Mouse (Mus musculus) kidney, embryonic 16.5 days (tissue): ENCODE data around the gene Mthfd1l. TPM values are rescaled to one million over a fixed set of nuclear protein-coding genes. Genes with fewer than 3 reads are reported as not detected.

Experiments
- ATAC-seq: fragments of 200-750 bp; cut with Nextera tagmentation; 2 replicates; pipeline ENCODE4 v1.8.0; 2017; ENCODE audit warnings: moderate TSS enrichment; ENCODE audit not compliant: low FRiP score, low TSS enrichment
- H3K27ac ChIP-seq: fragments of 300-500 bp; sonication (generic); 2 replicates; pipeline ENCODE4 v1.5.1; 2014; ENCODE audit warnings: low read length
- H3K27me3 ChIP-seq: fragments of 300-500 bp; sonication (generic); 2 replicates; pipeline ENCODE4 v1.6.1; 2014; ENCODE audit warnings: low read length, control low read depth, mixed read lengths; ENCODE audit not compliant: insufficient read depth
- H3K36me3 ChIP-seq: fragments of 300-500 bp; sonication (generic); 2 replicates; pipeline ENCODE4 v1.6.1; 2014; ENCODE audit warnings: low read length, control low read depth, mixed read lengths; ENCODE audit not compliant: insufficient read depth
- H3K4me1 ChIP-seq: fragments of 300-500 bp; sonication (generic); 2 replicates; pipeline ENCODE4 v1.6.1; 2014; ENCODE audit warnings: low read length, control low read depth, mixed read lengths; ENCODE audit not compliant: insufficient read depth
- H3K4me2 ChIP-seq: fragments of 300-500 bp; sonication (generic); replicated peaks from 2 replicates; pipeline ENCODE4 v1.6.1; 2014; ENCODE audit warnings: low read depth, low read length
- H3K4me3 ChIP-seq: fragments of 300-500 bp; sonication (generic); 2 replicates; pipeline ENCODE4 v1.5.1; 2014; ENCODE audit warnings: mild to moderate bottlenecking, low read length
- H3K9ac ChIP-seq: fragments of 300-500 bp; sonication (generic); replicated peaks from 2 replicates; pipeline ENCODE4 v1.6.1; 2014; ENCODE audit warnings: low read length
- H3K9me3 ChIP-seq: fragments of 300-500 bp; sonication (generic); 2 replicates; pipeline ENCODE4 v1.6.1; 2016; ENCODE audit warnings: low read length, control low read depth
- WGBS: fragments of 180-500 bp; shearing (Covaris S2); extraction: QIAGEN DNeasy Blood & Tissue Kit; methylation state at CpG from one replicate; pipeline ENCODE4 v1.1.7; 2014; 5-methylcytosine and 5-hydroxymethylcytosine counted together
- polyA plus RNA-seq: library from polyadenylated mRNA; unstranded; fragments of >200 nt; fragmentation: Nextera tagmentation; extraction: Ambion mirVana; gene quantifications from 2 replicates; pipeline ENCODE4 v1.2.1, GENCODE M21; 2015

Gene Mthfd1l
- polyA plus RNA-seq, 1 experiment from 2014 or later = 16.7 TPM

GRCm38 (mm10) chr10:4054589-4054988 is 81.7 kb downstream of the Mthfd1l start:
- no peaks in the 10 kb centered on the region for H3K27me3 ChIP-seq
- H3K36me3 ChIP-seq = 0 out of 2 replicates have a peak, but pooled peaks cover 4% of the 10 kb centered on the region
- H3K4me1 ChIP-seq = peaks cover 23% of the 10 kb centered on the region
- no peak overlapping the region for H3K9ac ChIP-seq
- no peak overlapping the region for H3K27ac ChIP-seq
- no peaks in the 10 kb centered on the region for H3K9me3 ChIP-seq
- WGBS = 65% methylated on average over 1 of the region's 1 CpGs
- ATAC-seq = peak; percentile 67; the same call in 1 of the 2 replicates
- H3K4me2 ChIP-seq = no peak overlapping the region
- no peak overlapping the region for H3K4me3 ChIP-seq

- 87% methylated on average over 3 of the region's 3 CpGs for WGBS
- H3K4me1 ChIP-seq = peaks cover 17% of the 10 kb centered on the region
These were observed 84.5 kb downstream of the Mthfd1l start for GRCm38 (mm10) chr10:4057397-4057796.

GRCm38 (mm10) chr10:4057832-4058231 is 84.9 kb downstream of the Mthfd1l start:
- Histone ChIP-seq H3K4me3 (no peak overlapping the region), H3K9ac (no peak overlapping the region), H3K36me3 (no peaks in the 10 kb centered on the region), H3K27me3 (no peaks in the 10 kb centered on the region), H3K9me3 (no peaks in the 10 kb centered on the region), H3K4me2 (no peak overlapping the region), H3K27ac (no peak overlapping the region), H3K4me1 (peaks cover 12% of the 10 kb centered on the region)
- ATAC-seq = no peak
- WGBS = 59% methylated on average over 5 of the region's 5 CpGs

More at GRCm38 (mm10) chr10:4057397-4057796, 84.5 kb downstream of the Mthfd1l start:
- no peaks in the 10 kb centered on the region for H3K36me3 ChIP-seq
- no peak overlapping the region for H3K27ac ChIP-seq
- no peak overlapping the region for H3K4me2 ChIP-seq
- no peaks in the 10 kb centered on the region for H3K27me3 ChIP-seq
- ATAC-seq = no peak
- H3K9ac ChIP-seq = no peak overlapping the region
- H3K4me3 ChIP-seq = no peak overlapping the region
- no peaks in the 10 kb centered on the region for H3K9me3 ChIP-seq

GRCm38 (mm10) chr10:4061071-4061987 is 88.4 kb downstream of the Mthfd1l start:
- Histone ChIP-seq H3K36me3 (peaks cover 7% of the 10 kb centered on the region; the same call in 1 of the 2 replicates), H3K27me3 (no peaks in the 10 kb centered on the region), H3K4me3 (no peak overlapping the region), H3K27ac (peak overlapping the region; percentile 77), H3K9ac (no peak overlapping the region), H3K9me3 (no peaks in the 10 kb centered on the region), H3K4me1 (no peaks in the 10 kb centered on the region; the same call in 1 of the 2 replicates), H3K4me2 (no peak overlapping the region)
- 60% methylated on average over 11 of the region's 11 CpGs for WGBS
- peak; percentile 33; the same call in 1 of the 2 replicates for ATAC-seq

GRCm38 (mm10) chr10:4063537-4063936 is 90.6 kb downstream of the Mthfd1l start:
- no peak overlapping the region for H3K4me2 ChIP-seq
- H3K27ac ChIP-seq = no peak overlapping the region
- WGBS = 85% methylated on average over 4 of the region's 4 CpGs
- H3K9me3 ChIP-seq = no peaks in the 10 kb centered on the region
- H3K4me1 ChIP-seq = no peaks in the 10 kb centered on the region; the same call in 1 of the 2 replicates
- H3K27me3 ChIP-seq = no peaks in the 10 kb centered on the region
- ATAC-seq = no peak
- H3K36me3 ChIP-seq = peaks cover 7% of the 10 kb centered on the region; the same call in 1 of the 2 replicates
- no peak overlapping the region for H3K9ac ChIP-seq
- no peak overlapping the region for H3K4me3 ChIP-seq

GRCm38 (mm10) chr10:4065295-4066084 is 92.6 kb downstream of the Mthfd1l start:
- Histone ChIP-seq H3K27me3 (no peaks in the 10 kb centered on the region), H3K27ac (0 out of 2 replicates have a peak overlapping the region, but pooled peaks have one; percentile 20), H3K9me3 (no peaks in the 10 kb centered on the region), H3K4me2 (no peak overlapping the region), H3K9ac (no peak overlapping the region), H3K36me3 (peaks cover 7% of the 10 kb centered on the region; the same call in 1 of the 2 replicates), H3K4me3 (no peak overlapping the region), H3K4me1 (no peaks in the 10 kb centered on the region; the same call in 1 of the 2 replicates)
- no peak for ATAC-seq
- WGBS = 61% methylated on average over 15 of the region's 15 CpGs

- H3K27me3 ChIP-seq = no peaks in the 10 kb centered on the region
- ATAC-seq = no peak
These were observed 96.4 kb downstream of the Mthfd1l start for GRCm38 (mm10) chr10:4069258-4069826.

GRCm38 (mm10) chr10:4070061-4070460 is 97.1 kb downstream of the Mthfd1l start:
- Histone ChIP-seq H3K4me2 (no peak overlapping the region), H3K4me3 (no peak overlapping the region), H3K9me3 (no peaks in the 10 kb centered on the region), H3K4me1 (no peaks in the 10 kb centered on the region), H3K36me3 (no peaks in the 10 kb centered on the region), H3K27me3 (no peaks in the 10 kb centered on the region), H3K9ac (no peak overlapping the region), H3K27ac (no peak overlapping the region)
- 93% methylated on average over 7 of the region's 7 CpGs for WGBS
- ATAC-seq = no peak

More at GRCm38 (mm10) chr10:4069258-4069826, 96.4 kb downstream of the Mthfd1l start:
- no peak overlapping the region for H3K4me2 ChIP-seq
- H3K27ac ChIP-seq = no peak overlapping the region
- H3K9ac ChIP-seq = no peak overlapping the region
- no peaks in the 10 kb centered on the region for H3K9me3 ChIP-seq
- no peak overlapping the region for H3K4me3 ChIP-seq
- 81% methylated on average over 7 of the region's 7 CpGs for WGBS
- H3K4me1 ChIP-seq = no peaks in the 10 kb centered on the region
- H3K36me3 ChIP-seq = no peaks in the 10 kb centered on the region

GRCm38 (mm10) chr10:4071069-4071844 is 98.3 kb downstream of the Mthfd1l start:
- Histone ChIP-seq H3K9ac (no peak overlapping the region), H3K9me3 (no peaks in the 10 kb centered on the region), H3K36me3 (no peaks in the 10 kb centered on the region), H3K4me2 (no peak overlapping the region), H3K27me3 (no peaks in the 10 kb centered on the region), H3K4me3 (no peak overlapping the region), H3K4me1 (no peaks in the 10 kb centered on the region), H3K27ac (no peak overlapping the region)
- ATAC-seq = no peak
- 84% methylated on average over 8 of the region's 8 CpGs for WGBS
